Mouse (Mus musculus) heart, postnatal 36 days (tissue): ENCODE results near the gene Rpl41. TPM values are rescaled to one million over a fixed set of nuclear protein-coding genes. Genes with fewer than 3 reads are reported as not detected.

ENCODE experiments used
- DNase-seq, 2 experiments: peaks; one replicate each; pipeline ENCODE4 v3.0.0; 2021 to 2022
- intact Hi-C: fragments of 180-260 bp; cut with DNase I; formaldehyde crosslinking; loops from one replicate; pipeline ENCODE4 v1.15.1; 2025
- microRNA-seq, 2 experiments: library from miRNA; unstranded; fragments of <30 nt; microRNA quantifications; one replicate each; pipeline ENCODE4 v1.2.0; 2021; ENCODE audit warnings: borderline number of aligned reads in 2 of 2
- total RNA-seq, 2 experiments: library from RNA; stranded (reverse); gene quantifications; 2 replicates each; pipeline ENCODE4 v1.2.3; 2021

Gene Rpl41
- total RNA-seq, 2 experiments from 2014 or later: 1,509 to 1,535 TPM

DNA sequence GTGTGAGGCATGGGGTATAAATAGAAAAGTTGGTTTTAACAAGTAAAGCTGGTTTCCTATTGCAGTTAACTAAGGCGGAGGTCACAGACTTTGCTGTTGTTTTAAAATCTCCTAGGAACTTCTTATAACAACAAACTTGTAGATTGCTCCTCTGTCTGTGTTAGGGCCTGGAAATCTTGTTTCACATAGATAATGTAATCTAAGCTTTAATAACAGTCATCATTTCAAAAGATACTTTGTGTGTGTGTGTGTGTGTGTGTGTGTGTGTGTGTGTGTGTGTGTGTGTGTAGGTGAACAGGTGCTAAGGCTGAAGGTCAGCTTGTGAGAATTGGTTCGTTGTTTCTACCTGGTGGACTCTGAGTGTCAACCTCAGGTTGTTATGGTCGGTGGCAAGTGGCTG lies 45.1 kb downstream of the Rpl41 start:
- intact Hi-C loops: no loop called here
- no peak for DNase-seq

DNA sequence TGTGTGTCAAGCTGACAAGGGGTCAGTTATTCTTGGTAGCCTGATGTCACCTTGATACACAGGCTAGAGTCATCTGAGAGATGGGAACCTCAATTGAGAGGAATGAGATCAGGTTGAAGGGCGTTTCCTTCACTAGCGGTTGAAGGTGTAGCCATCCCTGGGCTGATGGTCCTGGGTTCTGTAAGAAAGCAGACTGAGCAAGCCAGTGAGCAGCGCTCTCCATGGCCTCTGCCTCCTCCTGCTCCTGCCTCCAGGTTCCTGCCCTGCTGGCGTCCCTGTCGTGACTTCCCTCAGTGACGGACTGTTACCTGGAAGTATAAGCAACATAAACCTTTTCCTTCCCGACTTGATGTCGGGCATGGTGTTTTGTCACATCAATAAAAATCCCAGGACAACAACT lies 45.6 kb downstream of the Rpl41 start:
- no peak for DNase-seq
- intact Hi-C loops: loop anchor here (2.0 kb wide), 1 partner anchor 21 kb away; the partner anchor contains the start of gene Esyt1

DNA sequence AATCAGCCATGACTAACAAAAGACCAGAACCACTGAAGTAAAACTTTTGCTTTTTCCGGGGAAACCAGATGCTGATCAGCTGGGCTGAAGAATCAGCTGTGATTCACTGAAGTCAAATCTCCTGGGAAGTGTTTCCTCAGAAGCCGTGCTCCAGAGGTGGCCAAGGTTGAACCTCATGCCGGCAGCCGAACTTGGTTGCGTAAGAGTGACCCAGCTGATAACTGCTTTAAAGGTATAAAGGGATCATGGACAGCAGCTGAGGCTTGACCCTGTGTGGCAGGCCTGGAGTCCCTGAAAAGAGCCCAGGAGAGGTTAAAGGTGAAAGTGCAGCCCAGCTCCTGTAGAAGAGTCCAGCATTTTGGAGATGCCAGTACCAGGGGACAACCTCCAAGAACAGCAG lies 46.8 kb downstream of the Rpl41 start:
- DNase-seq: no peak

DNA sequence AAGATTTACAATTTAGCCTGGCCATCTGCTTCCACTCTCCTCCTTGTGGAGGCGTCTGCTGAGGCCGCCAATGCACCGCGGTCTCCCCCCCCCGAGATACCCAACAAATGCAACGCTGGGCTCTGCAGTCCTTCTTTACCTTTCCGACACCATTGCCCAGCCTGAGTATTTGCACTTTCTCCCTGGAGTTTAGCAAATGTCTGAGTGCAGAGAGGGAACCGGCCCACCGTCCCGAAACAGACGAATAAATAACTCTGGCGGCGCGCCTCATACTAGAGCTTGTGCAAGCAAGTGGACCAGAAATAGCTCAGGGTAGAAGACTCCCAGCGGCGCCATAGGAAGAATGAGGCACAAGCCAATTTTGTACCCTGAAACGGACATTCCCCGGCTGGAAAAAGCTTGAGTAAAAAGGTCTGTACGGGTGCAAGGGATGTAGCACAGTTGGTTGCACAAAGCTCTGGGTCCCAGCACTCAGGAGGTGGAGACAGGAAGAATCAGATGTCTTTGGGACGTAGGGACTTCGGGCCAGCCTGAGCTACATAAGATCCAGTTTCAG lies 49.9 kb downstream of the Rpl41 start:
- intact Hi-C loops: loop anchor here (2.0 kb wide), 1 partner anchor 48 kb away; the partner anchor contains the start of gene Zc3h10
- DNase-seq: peak; percentile 72 to 81

More for the DNA sequence above, 46.8 kb downstream of the Rpl41 start:
- intact Hi-C loops: loop anchor here (2.0 kb wide), 1 partner anchor 22 kb away; the partner anchor contains the start of gene Esyt1

DNA sequence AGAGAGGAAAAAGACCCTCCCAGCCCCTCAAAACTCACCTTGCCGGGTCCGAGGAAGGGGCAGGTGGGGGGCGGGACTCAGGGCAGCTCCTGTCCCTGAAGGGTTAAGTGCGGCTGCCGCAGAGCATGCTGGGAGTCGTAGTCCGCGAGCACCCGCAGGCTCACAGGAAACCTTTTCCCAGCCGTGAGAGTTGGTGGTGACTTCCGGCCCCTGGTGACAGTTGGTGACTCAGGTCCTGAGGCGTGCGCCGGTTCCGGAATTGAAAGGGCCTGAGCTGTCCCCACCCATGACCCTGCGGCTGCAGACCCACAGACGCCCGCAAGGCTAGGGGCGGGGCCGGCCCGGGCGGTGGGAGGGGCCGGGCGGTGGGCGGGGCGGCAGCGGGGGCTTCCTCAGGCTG lies 50.5 kb downstream of the Rpl41 start, which contains the start of gene Myl6b:
Gene Myl6b, minus strand, starts transcription at position 96 of the 400 bp plus-strand sequence.
- intact Hi-C loops: loop anchor here (2.0 kb wide), 1 partner anchor 48 kb away; the partner anchor contains the start of gene Zc3h10
- peak; percentile 91 to 93 for DNase-seq

Small RNA genes lying within 50 kb of the gene (microRNA-seq; reads per million reads assigned to microRNA genes)
- 0 reads per million in 2 experiments for gene Gm47275
- 0.72 to 1.3 reads per million in 2 experiments for gene Mir6916
- 0 reads per million in 2 experiments for gene Mir6917

Other genes starting within 250 kb of the Rpl41 start
- gene Pan2, start 246.0 kb downstream of the Rpl41 start, total RNA-seq: 1 to 10 TPM; 7.5 to 7.6 TPM
- 10 to 100 TPM; 65.4 to 67.3 TPM for gene Cnpy2, start 226.8 kb downstream of the Rpl41 start, total RNA-seq
- gene Cs, start 211.6 kb downstream of the Rpl41 start, total RNA-seq: 1,000 to 10,000 TPM; 1,152 to 1,240 TPM
- gene Coq10a, start 180.3 kb downstream of the Rpl41 start, total RNA-seq: 100 to 1,000 TPM; 304 to 339 TPM
- 10 to 100 TPM; 41.2 to 43.2 TPM for gene Ankrd52, start 172.2 kb downstream of the Rpl41 start, total RNA-seq
- not detected for gene Slc39a5, start 148.1 kb downstream of the Rpl41 start, total RNA-seq
- gene Nabp2, start 137.8 kb downstream of the Rpl41 start, total RNA-seq: 10 to 100 TPM; 44.6 to 49.6 TPM
- 10 to 100 TPM; 16.3 to 18.3 TPM for gene Rnf41, start 137.6 kb downstream of the Rpl41 start, total RNA-seq
- gene Smarcc2, start 90.1 kb downstream of the Rpl41 start, total RNA-seq: 10 to 100 TPM; 79.8 to 82.7 TPM
- 100 to 1,000 TPM; 267 to 286 TPM for gene Myl6, start 55.2 kb downstream of the Rpl41 start, total RNA-seq
- 1 to 10 TPM; 2.8 to 3.2 TPM for gene Myl6b, start 50.6 kb downstream of the Rpl41 start, total RNA-seq
- 10 to 100 TPM; 19.3 TPM for gene Esyt1, start 23.4 kb downstream of the Rpl41 start, total RNA-seq
- 1 to 10 TPM; 7.2 to 8.8 TPM for gene Zc3h10, start 1.5 kb downstream of the Rpl41 start, total RNA-seq
- gene Pa2g4, start 16.7 kb upstream of the Rpl41 start, total RNA-seq: 10 to 100 TPM; 43.4 to 50.5 TPM
- gene Erbb3, start 40.3 kb upstream of the Rpl41 start, total RNA-seq: 1 to 10 TPM; 8.9 to 9.2 TPM
- 100 to 1,000 TPM; 246 to 289 TPM for gene Rps26, start 77.4 kb upstream of the Rpl41 start, total RNA-seq
- under 1 TPM; 0.62 to 0.69 TPM for gene Ikzf4, start 96.7 kb upstream of the Rpl41 start, total RNA-seq
- gene Suox, start 124.8 kb upstream of the Rpl41 start, total RNA-seq: 10 to 100 TPM; 23.7 to 27.0 TPM
- 10 to 100 TPM; 80.8 to 81.1 TPM for gene Rab5b, start 147.0 kb upstream of the Rpl41 start, total RNA-seq
- under 1 TPM; 0.46 to 0.50 TPM for gene Pmel, start 154.9 kb upstream of the Rpl41 start, total RNA-seq
- 10 to 100 TPM; 13.8 to 13.9 TPM for gene Cdk2, start 155.7 kb upstream of the Rpl41 start, total RNA-seq
- 10 to 100 TPM; 11.5 to 12.8 TPM for gene Dgka, start 195.6 kb upstream of the Rpl41 start, total RNA-seq
- gene Pym1, start 198.6 kb upstream of the Rpl41 start, total RNA-seq: 1 to 10 TPM; 7.8 to 9.7 TPM
- gene Mmp19, start 241.6 kb upstream of the Rpl41 start, total RNA-seq: 1 to 10 TPM; 3.5 to 4.0 TPM